Mouse (Mus musculus): ENCODE data around the gene Elmo1. TPM values are rescaled to one million over a fixed set of nuclear protein-coding genes. Genes with fewer than 3 reads are reported as not detected.

The Elmo1 gene
- total and polyA plus RNA-seq, 3 experiments = 5.2 to 7.6 TPM; not detected in 1

GRCm38 (mm10) chr13:20125845-20126244 is 35.4 kb downstream of the Elmo1 start:
- Histone ChIP-seq H3K36me3 (ENCODE audit: control insufficient read depth in 1 of 2, insufficient read depth in 2 of 2, low read length in 2 of 2) (peaks cover 0 to 2% of the 10 kb centered on the region in 2 experiments; a peak in 2 of 4 replicates), H3K27ac (ENCODE audit: control insufficient read depth, low read depth, low read length) (no peak overlapping the region), H3K9ac (ENCODE audit: control insufficient read depth, low read depth, low read length, poor library complexity, severe bottlenecking) (no peak overlapping the region), H3K4me3 (ENCODE audit: control insufficient read depth in 1 of 2, insufficient read depth in 1 of 2, low read depth in 2 of 2, low read length in 2 of 2) (no peak overlapping the region), H3K9me3 (replicated peaks; ENCODE audit: insufficient read depth, low read length) (no peaks in the 10 kb centered on the region), H3K4me1 (ENCODE audit: control insufficient read depth in 1 of 2, insufficient read depth in 2 of 2, low read length in 2 of 2) (no peaks in the 10 kb centered on the region; a peak in 1 of 4 replicates), H3K27me3 (ENCODE audit: control insufficient read depth in 1 of 2, insufficient read depth in 2 of 2, low read length in 2 of 2) (no peaks in the 10 kb centered on the region), H3K79me2 (ENCODE audit: control insufficient read depth, insufficient read depth, low read length, poor library complexity) (no peaks in the 10 kb centered on the region)
- no peak for DNase-seq (ENCODE audit: low read depth, low spot score)
- no peak for TF ChIP-seq RAD21 (IDR thresholded peaks at IDR 0.05; ENCODE audit: low read depth, low read length)
- no peak for TF ChIP-seq MAX (IDR thresholded peaks at IDR 0.05; ENCODE audit: low read length)
- TF ChIP-seq UBTF (IDR thresholded peaks at IDR 0.05; ENCODE audit: borderline replicate concordance, insufficient read depth, low read depth, low read length) = no peak
- no peak for TF ChIP-seq CTCF (IDR thresholded peaks at IDR 0.05 in 2 of 3, conservative IDR thresholded peaks at IDR 0.05 in 1 of 3; ENCODE audit: control insufficient read depth in 1 of 3, insufficient read depth in 1 of 3, low read depth in 2 of 3, low read length in 3 of 3, poor library complexity in 1 of 3, severe bottlenecking in 1 of 3)
- no peak for TF ChIP-seq MEF2A (IDR thresholded peaks at IDR 0.05; ENCODE audit: extremely low read depth, insufficient replicate concordance, low read depth, low read length, poor library complexity, severe bottlenecking)

DNA sequence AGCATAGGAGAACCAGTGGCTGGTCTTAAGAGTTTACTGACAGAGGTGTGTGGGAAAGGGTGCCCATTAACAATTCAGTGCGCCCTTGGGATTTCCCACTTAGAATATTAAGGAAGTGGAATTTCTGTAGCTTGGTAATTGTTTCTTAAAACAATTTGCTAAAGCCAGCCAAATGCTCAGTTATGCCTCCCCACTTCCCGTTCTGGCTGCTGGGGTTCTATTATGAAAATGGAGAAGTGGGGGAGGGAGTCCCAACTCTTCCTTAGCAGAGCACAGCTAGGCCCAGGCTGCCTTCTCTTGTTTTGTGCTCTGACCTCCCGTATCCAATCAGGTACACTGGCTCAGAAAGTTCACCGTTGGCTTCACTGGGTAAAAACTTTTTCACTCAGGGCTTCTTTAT is 37.2 kb downstream of the Elmo1 start:
- Histone ChIP-seq H3K27ac (ENCODE audit: control insufficient read depth, low read depth, low read length) (no peak overlapping the region), H3K4me1 (ENCODE audit: control insufficient read depth in 1 of 2, insufficient read depth in 2 of 2, low read length in 2 of 2) (no peaks in the 10 kb centered on the region; a peak in 1 of 4 replicates), H3K27me3 (ENCODE audit: control insufficient read depth in 1 of 2, insufficient read depth in 2 of 2, low read length in 2 of 2) (no peaks in the 10 kb centered on the region), H3K4me3 (ENCODE audit: control insufficient read depth in 1 of 2, insufficient read depth in 1 of 2, low read depth in 2 of 2, low read length in 2 of 2) (no peak overlapping the region), H3K36me3 (ENCODE audit: control insufficient read depth in 1 of 2, insufficient read depth in 2 of 2, low read length in 2 of 2) (peaks cover 0 to 2% of the 10 kb centered on the region in 2 experiments; a peak in 2 of 4 replicates), H3K79me2 (ENCODE audit: control insufficient read depth, insufficient read depth, low read length, poor library complexity) (no peaks in the 10 kb centered on the region), H3K9me3 (replicated peaks; ENCODE audit: insufficient read depth, low read length) (no peaks in the 10 kb centered on the region), H3K9ac (ENCODE audit: control insufficient read depth, low read depth, low read length, poor library complexity, severe bottlenecking) (no peak overlapping the region)
- no peak for TF ChIP-seq EP300 (IDR thresholded peaks at IDR 0.05; ENCODE audit: low read depth in 1 of 2, low read length in 2 of 2)
- 0 out of 2 replicates have a peak, but pooled peaks have one; percentile 18 for TF ChIP-seq ELF1 (IDR thresholded peaks at IDR 0.05; ENCODE audit: low read depth, low read length)
- no peak for TF ChIP-seq POLR2A (IDR thresholded peaks at IDR 0.05; ENCODE audit: control insufficient read depth in 1 of 2, insufficient read depth in 1 of 2, low read depth in 1 of 2, low read length in 2 of 2, poor library complexity in 1 of 2)
- DNase-seq (ENCODE audit: low read depth, low spot score) = peak; percentile 67

GRCm38 (mm10) chr13:20128097-20128496 is 37.7 kb downstream of the Elmo1 start:
- no peak overlapping the region for H3K9ac ChIP-seq (ENCODE audit: control insufficient read depth, low read depth, low read length, poor library complexity, severe bottlenecking)
- TF ChIP-seq MAX (IDR thresholded peaks at IDR 0.05; ENCODE audit: low read length) = no peak
- no peak for TF ChIP-seq SMC3 (IDR thresholded peaks at IDR 0.05; ENCODE audit: low read depth, low read length)
- TF ChIP-seq BHLHE40 (IDR thresholded peaks at IDR 0.05; ENCODE audit: borderline replicate concordance, low read depth, low read length) = no peak
- TF ChIP-seq RCOR1 (IDR thresholded peaks at IDR 0.05; ENCODE audit: low read depth, low read length) = no peak
- no peak for TF ChIP-seq GATA1 (IDR thresholded peaks at IDR 0.05; ENCODE audit: low read depth, low read length)
- no peak overlapping the region for H3K27ac ChIP-seq (ENCODE audit: control insufficient read depth, low read depth, low read length)
- H3K36me3 ChIP-seq (ENCODE audit: control insufficient read depth in 1 of 2, insufficient read depth in 2 of 2, low read length in 2 of 2) = peaks cover 0 to 2% of the 10 kb centered on the region in 2 experiments; a peak in 2 of 4 replicates
- no peaks in the 10 kb centered on the region for H3K9me3 ChIP-seq (replicated peaks; ENCODE audit: insufficient read depth, low read length)
- no peaks in the 10 kb centered on the region for H3K79me2 ChIP-seq (ENCODE audit: control insufficient read depth, insufficient read depth, low read length, poor library complexity)
- no peaks in the 10 kb centered on the region for H3K27me3 ChIP-seq (ENCODE audit: control insufficient read depth in 1 of 2, insufficient read depth in 2 of 2, low read length in 2 of 2)
- no peak overlapping the region for H3K4me3 ChIP-seq (ENCODE audit: control insufficient read depth in 1 of 2, insufficient read depth in 1 of 2, low read depth in 2 of 2, low read length in 2 of 2)
- no peaks in the 10 kb centered on the region; a peak in 1 of 4 replicates for H3K4me1 ChIP-seq (ENCODE audit: control insufficient read depth in 1 of 2, insufficient read depth in 2 of 2, low read length in 2 of 2)
- no peak for DNase-seq (ENCODE audit: low read depth, low spot score)
